Mouse (Mus musculus) myocyte (in vitro differentiated cells): ENCODE measurements around the gene Chrnd.

Source experiments
- CEBPB ChIP-seq: IDR thresholded peaks from 2 replicates; pipeline ENCODE4 v1.6.1; 2011; ENCODE audit warnings: mild to moderate bottlenecking, moderate library complexity; ENCODE audit not compliant: poor library complexity, insufficient read depth, severe bottlenecking
- E2F4 ChIP-seq: IDR thresholded peaks from one replicate; pipeline ENCODE4 v1.6.1; 2011; ENCODE audit warnings: mild to moderate bottlenecking, control low read depth, moderate library complexity; ENCODE audit not compliant: insufficient read depth
- MAX ChIP-seq: IDR thresholded peaks from one replicate; pipeline ENCODE4 v1.6.1; 2011; ENCODE audit warnings: low read depth, mild to moderate bottlenecking, control low read depth
- MYOD1 ChIP-seq, 3 experiments: IDR thresholded peaks; one replicate each; pipeline ENCODE4 v1.6.1; 2011; ENCODE audit warnings: control low read depth in 2 of 3, low read depth in 2 of 3, mild to moderate bottlenecking in 2 of 3, moderate library complexity in 1 of 3; ENCODE audit not compliant: insufficient read length in 2 of 3, control insufficient read depth in 1 of 3
- MYOG ChIP-seq, 3 experiments: IDR thresholded peaks; one replicate each; pipeline ENCODE4 v1.6.1; 2011; ENCODE audit warnings: control low read depth in 2 of 3, low read depth in 2 of 3, mild to moderate bottlenecking in 2 of 3; ENCODE audit not compliant: insufficient read length in 2 of 3, control insufficient read depth in 1 of 3, insufficient read depth in 1 of 3
- POLR2A ChIP-seq: IDR thresholded peaks from one replicate; pipeline ENCODE4 v1.6.1; 2011; ENCODE audit warnings: low read depth, mild to moderate bottlenecking, control low read depth, moderate library complexity; ENCODE audit not compliant: insufficient read length
- POLR2AphosphoS2 ChIP-seq: IDR thresholded peaks from one replicate; pipeline ENCODE4 v1.6.1; 2011; ENCODE audit warnings: low read depth, control low read depth; ENCODE audit not compliant: insufficient read length
- REST ChIP-seq: IDR thresholded peaks from one replicate; pipeline ENCODE4 v1.6.1; 2011; ENCODE audit warnings: mild to moderate bottlenecking, control low read depth, moderate library complexity; ENCODE audit not compliant: insufficient read depth, insufficient read length
- SRF ChIP-seq: IDR thresholded peaks from one replicate; pipeline ENCODE4 v1.6.1; 2011; ENCODE audit warnings: low read depth; ENCODE audit not compliant: control insufficient read depth, insufficient read length
- TCF12 ChIP-seq: IDR thresholded peaks from one replicate; pipeline ENCODE4 v1.6.1; 2011; ENCODE audit warnings: mild to moderate bottlenecking, control low read depth; ENCODE audit not compliant: poor library complexity, insufficient read depth, severe bottlenecking
- USF1 ChIP-seq: IDR thresholded peaks from one replicate; pipeline ENCODE4 v1.6.1; 2011; ENCODE audit warnings: low read depth, mild to moderate bottlenecking, control low read depth, moderate library complexity

DNA sequence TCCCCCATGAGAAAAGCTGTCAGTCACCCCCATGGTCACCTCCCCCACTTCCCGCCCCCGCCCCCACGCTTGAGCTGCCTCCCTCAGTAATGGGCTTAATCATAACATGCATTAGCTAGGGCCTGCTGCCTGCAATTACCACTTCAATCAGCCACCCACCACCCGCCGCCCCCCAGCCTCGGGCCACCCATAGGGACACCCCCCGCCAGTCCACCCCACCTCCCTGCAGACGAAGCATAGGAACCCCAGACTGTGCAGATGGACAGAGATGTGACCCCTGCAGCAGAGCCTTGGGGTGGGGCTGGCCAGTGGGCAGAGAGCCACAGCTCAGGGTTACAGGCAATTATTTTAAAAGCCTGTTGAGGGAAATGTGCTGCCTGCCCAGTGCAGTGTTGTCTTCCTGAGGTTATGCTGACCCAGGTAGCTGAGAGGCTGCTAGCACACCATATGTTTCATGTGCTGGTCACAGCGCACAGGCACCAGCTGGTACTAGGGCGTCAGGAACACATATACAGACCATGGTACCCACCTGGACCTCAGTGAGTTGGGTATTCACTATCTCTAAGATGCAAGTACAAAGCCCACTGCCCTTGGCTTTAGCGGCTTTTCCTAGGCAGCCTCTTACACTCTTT, 26.1 kb upstream of the Chrnd start:
- TF ChIP-seq MYOD1 (IDR thresholded peaks at IDR 0.05; ENCODE audit: control insufficient read depth in 1 of 3, insufficient read length in 2 of 3, low read depth in 2 of 3) (no peak), POLR2A (no peak), E2F4 (no peak), POLR2AphosphoS2 (no peak), TCF12 (no peak), SRF (no peak), REST (no peak), USF1 (no peak), CEBPB (no peak), MAX (no peak), MYOG (IDR thresholded peaks at IDR 0.05; ENCODE audit: control insufficient read depth in 1 of 3, insufficient read depth in 1 of 3, insufficient read length in 2 of 3, low read depth in 2 of 3) (no peak)
